Mouse (Mus musculus): ENCODE results near the gene Cd24a.

- TF ChIP-seq CTCF (IDR thresholded peaks at IDR 0.05; ENCODE audit: control insufficient read depth, insufficient read depth, low read length) (no peak), POLR2A (IDR thresholded peaks at IDR 0.05; ENCODE audit: borderline replicate concordance, control insufficient read depth, low read depth, low read length) (no peak)
These were observed 27.2 kb upstream of the Cd24a start for GRCm38 (mm10) chr10:43550923-43551322.
